Mouse (Mus musculus) kidney, postnatal 0 days (tissue): Measurements from ENCODE around the gene Hoxb9. TPM values are rescaled to one million over a fixed set of nuclear protein-coding genes. Genes with fewer than 3 reads are reported as not detected.

ENCODE experiments used
- ATAC-seq: fragments of 200-750 bp; cut with Nextera tagmentation; replicated peaks from 2 replicates; pipeline ENCODE4 v1.8.0; 2017; ENCODE audit warnings: low read depth, moderate number of reproducible peaks, moderate TSS enrichment, moderate library complexity; ENCODE audit not compliant: low FRiP score
- DNase-seq: peaks from one replicate; pipeline ENCODE4 v3.0.0-alpha.2; 2016; ENCODE audit warnings: low spot score
- H3K27ac ChIP-seq: fragments of 300-500 bp; sonication (generic); 2 replicates; pipeline ENCODE4 v1.5.1; 2014; ENCODE audit warnings: mild to moderate bottlenecking
- H3K27me3 ChIP-seq: fragments of 300-500 bp; sonication (generic); 2 replicates; pipeline ENCODE4 v1.6.1; 2014; ENCODE audit warnings: low read length, mixed read lengths; ENCODE audit not compliant: insufficient read depth
- H3K36me3 ChIP-seq: fragments of 300-500 bp; sonication (generic); 2 replicates; pipeline ENCODE4 v1.6.1; 2014; ENCODE audit warnings: low read length, mixed read lengths; ENCODE audit not compliant: insufficient read depth
- H3K4me1 ChIP-seq: fragments of 300-500 bp; sonication (generic); replicated peaks from 2 replicates; pipeline ENCODE4 v1.6.1; 2014; ENCODE audit warnings: antibody characterized with exemption, low read length, mixed read lengths; ENCODE audit not compliant: insufficient read depth
- H3K4me2 ChIP-seq: fragments of 300-500 bp; sonication (generic); 2 replicates; pipeline ENCODE4 v1.6.1; 2014; ENCODE audit warnings: mild to moderate bottlenecking, low read length, moderate library complexity, mixed read lengths
- H3K4me3 ChIP-seq: fragments of 300-500 bp; sonication (generic); replicated peaks from 2 replicates; pipeline ENCODE4 v1.5.1; 2014; ENCODE audit warnings: low read depth, low read length
- H3K9ac ChIP-seq: fragments of 300-500 bp; sonication (generic); 2 replicates; pipeline ENCODE4 v1.6.1; 2014; ENCODE audit warnings: low read depth, low read length
- H3K9me3 ChIP-seq: fragments of 300-500 bp; sonication (generic); replicated peaks from 2 replicates; pipeline ENCODE4 v1.6.1; 2016; ENCODE audit warnings: low read length, inconsistent platforms, mixed read lengths
- CTCF ChIP-seq: IDR thresholded peaks from 2 replicates; pipeline ENCODE4 v1.5.1; 2016; ENCODE audit warnings: antibody characterized with exemption, low read depth, mild to moderate bottlenecking, moderate library complexity
- WGBS: fragments of 180-500 bp; shearing (Covaris S2); extraction: QIAGEN DNeasy Blood & Tissue Kit; methylation state at CpG from one replicate; pipeline ENCODE4 v1.1.7; 2014; 5-methylcytosine and 5-hydroxymethylcytosine counted together
- polyA plus RNA-seq: library from polyadenylated mRNA; unstranded; fragments of >200 nt; fragmentation: Nextera tagmentation; extraction: Ambion mirVana; gene quantifications from 2 replicates; pipeline ENCODE4 v1.2.1, GENCODE M21; 2015

The Hoxb9 gene
- polyA plus RNA-seq, 1 experiment from 2014 or later: 23.1 TPM

DNA sequence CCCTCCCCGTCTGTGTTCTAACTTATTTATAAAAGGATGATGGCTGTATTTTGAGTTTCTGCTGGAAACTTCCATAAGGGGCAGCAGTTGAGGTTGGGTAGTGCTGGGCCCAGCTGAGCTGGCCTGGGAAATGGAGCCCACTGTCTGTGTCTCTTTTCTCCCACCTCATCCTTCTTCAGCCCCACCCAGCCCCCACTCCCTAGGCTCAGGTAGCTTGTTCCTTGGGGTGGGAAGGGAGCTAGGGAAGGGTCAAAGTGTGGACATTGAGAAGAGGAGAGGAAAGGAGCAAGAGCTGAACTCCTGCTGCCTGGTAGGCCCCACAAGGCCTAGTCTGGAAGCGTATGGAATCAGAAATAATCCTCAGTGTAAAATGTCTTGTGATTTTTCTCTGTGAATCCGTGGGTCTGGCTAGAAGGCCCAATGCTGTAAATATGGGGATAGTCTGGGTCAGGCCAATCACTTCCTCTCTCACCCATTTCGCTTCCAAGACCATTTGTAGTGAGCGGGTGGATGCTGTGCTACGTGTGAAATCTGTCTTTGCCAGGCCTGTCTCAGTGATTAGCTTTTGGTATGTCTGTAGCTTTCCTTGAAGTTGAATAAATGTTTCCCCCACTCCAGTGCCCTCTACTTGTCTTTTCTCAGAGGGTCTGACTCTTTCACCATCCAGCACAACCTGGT, 34.4 kb downstream of the Hoxb9 start:
- WGBS: 35% methylated on average over 6 of the region's 6 CpGs
- Histone ChIP-seq H3K4me3 (peak overlapping the region; percentile 83), H3K4me1 (peaks cover 39% of the 10 kb centered on the region), H3K36me3 (0 out of 2 replicates have a peak, but pooled peaks cover 5% of the 10 kb centered on the region), H3K27me3 (no peaks in the 10 kb centered on the region), H3K27ac (peak overlapping the region; percentile 99), H3K4me2 (peak overlapping the region; percentile 96), H3K9me3 (no peaks in the 10 kb centered on the region), H3K9ac (peak overlapping the region; percentile 98)
- ATAC-seq (no peak), DNase-seq (no peak)
- no peak for TF ChIP-seq CTCF

- ATAC-seq (peak; percentile 23; the same call in 1 of the 2 replicates), DNase-seq (no peak)
- TF ChIP-seq CTCF: no peak
These were observed 35.1 kb downstream of the Hoxb9 start for GRCm38 (mm10) chr11:96306183-96306907.

GRCm38 (mm10) chr11:96306908-96307269, 35.6 kb downstream of the Hoxb9 start:
- H3K4me2 ChIP-seq: peak overlapping the region; percentile 96
- H3K9me3 ChIP-seq: no peaks in the 10 kb centered on the region
- peaks cover 39% of the 10 kb centered on the region for H3K4me1 ChIP-seq
- 11% methylated on average over 13 of the region's 13 CpGs for WGBS
- peak overlapping the region; percentile 99 for H3K27ac ChIP-seq
- H3K36me3 ChIP-seq: no peaks in the 10 kb centered on the region
- H3K27me3 ChIP-seq: no peaks in the 10 kb centered on the region
- TF ChIP-seq CTCF: no peak
- ATAC-seq: peak; percentile 62
- DNase-seq: peak; percentile 97
- H3K9ac ChIP-seq: peak overlapping the region; percentile 98
- peak overlapping the region; percentile 83 for H3K4me3 ChIP-seq

More at GRCm38 (mm10) chr11:96306183-96306907, 35.1 kb downstream of the Hoxb9 start:
- H3K4me2 ChIP-seq: peak overlapping the region; percentile 96
- 17% methylated on average over 7 of the region's 7 CpGs for WGBS
- H3K36me3 ChIP-seq: 0 out of 2 replicates have a peak, but pooled peaks cover 5% of the 10 kb centered on the region
- peaks cover 44% of the 10 kb centered on the region for H3K4me1 ChIP-seq
- H3K9ac ChIP-seq: peak overlapping the region; percentile 98
- H3K9me3 ChIP-seq: no peaks in the 10 kb centered on the region
- H3K27me3 ChIP-seq: no peaks in the 10 kb centered on the region
- peak overlapping the region; percentile 83 for H3K4me3 ChIP-seq
- H3K27ac ChIP-seq: peak overlapping the region; percentile 99

- no peak for TF ChIP-seq CTCF
- Histone ChIP-seq H3K36me3 (no peaks in the 10 kb centered on the region), H3K4me2 (peak overlapping the region; percentile 96), H3K27ac (peak overlapping the region; percentile 99), H3K27me3 (no peaks in the 10 kb centered on the region), H3K4me1 (peaks cover 33% of the 10 kb centered on the region), H3K9ac (peak overlapping the region; percentile 98), H3K4me3 (peak overlapping the region; percentile 83), H3K9me3 (no peaks in the 10 kb centered on the region)
- DNase-seq: no peak
- no peak for ATAC-seq
- WGBS: 12% methylated on average over 4 of the region's 4 CpGs
These were observed 37.5 kb downstream of the Hoxb9 start for GRCm38 (mm10) chr11:96308763-96309162.

DNA sequence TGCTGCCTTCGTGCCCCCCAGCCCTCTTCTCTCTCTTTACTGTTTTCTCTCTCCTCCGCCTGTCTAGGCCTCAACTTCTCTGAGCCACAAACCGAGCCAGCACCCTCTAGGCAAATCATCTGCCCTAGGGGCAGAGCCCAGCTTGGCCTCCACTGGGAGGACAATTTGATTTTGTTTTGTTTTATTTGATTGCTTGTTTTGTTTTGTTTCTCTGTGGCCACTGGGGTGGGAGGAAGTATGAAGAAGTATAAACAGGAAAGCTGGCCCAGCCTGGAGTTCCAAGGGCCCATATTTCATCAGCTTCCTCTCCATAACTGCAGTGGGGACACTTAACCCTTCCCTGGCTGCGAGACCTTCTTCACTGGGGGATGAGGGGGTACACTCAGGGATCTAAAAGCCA, 38.0 kb downstream of the Hoxb9 start:
- ATAC-seq (no peak), DNase-seq (peak; percentile 95)
- WGBS: 6% methylated on average over 4 of the region's 4 CpGs
- Histone ChIP-seq H3K27me3 (no peaks in the 10 kb centered on the region), H3K4me3 (peak overlapping the region; percentile 83), H3K9ac (peak overlapping the region; percentile 98), H3K4me2 (peak overlapping the region; percentile 96), H3K27ac (peak overlapping the region; percentile 99), H3K36me3 (no peaks in the 10 kb centered on the region), H3K4me1 (peaks cover 33% of the 10 kb centered on the region), H3K9me3 (no peaks in the 10 kb centered on the region)
- TF ChIP-seq CTCF: peak; percentile 24; the same call in 1 of the 2 replicates

DNA sequence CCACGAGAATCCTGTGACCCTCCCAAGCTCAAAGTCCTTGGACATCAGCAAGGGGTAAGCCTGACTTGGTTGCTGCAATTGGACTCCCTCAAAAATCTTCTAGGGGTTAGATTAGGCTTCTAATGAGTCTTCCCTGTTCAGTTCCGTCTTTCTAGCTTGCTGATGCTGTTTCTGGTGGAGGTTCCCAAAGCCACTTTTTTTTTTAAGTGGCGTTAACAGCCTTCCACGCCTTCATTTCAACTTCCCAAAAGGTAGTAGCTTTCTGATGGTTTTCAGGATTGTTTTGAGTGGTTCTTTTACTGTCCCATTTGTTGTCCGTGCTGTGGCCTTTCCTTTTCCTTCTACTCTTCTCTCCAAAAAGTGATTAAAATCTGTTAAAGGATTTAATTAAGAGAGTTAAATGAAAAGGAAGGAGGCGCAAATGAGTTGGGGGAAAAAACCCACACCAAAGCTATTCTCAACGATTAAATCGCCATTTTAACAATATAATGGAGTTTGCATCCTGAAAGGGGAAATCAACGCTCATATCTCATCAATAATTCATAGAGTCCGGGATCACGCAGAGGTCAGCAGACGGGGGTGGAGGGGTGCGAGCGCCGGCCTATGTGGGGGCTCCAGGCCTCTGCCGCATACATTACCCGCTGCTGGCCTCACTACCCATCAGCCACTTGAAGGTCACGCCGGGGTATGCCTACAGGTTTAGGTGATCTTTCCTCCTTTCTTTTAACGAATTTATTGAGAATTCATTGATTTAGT, 39.1 kb downstream of the Hoxb9 start:
- DNase-seq (no peak), ATAC-seq (no peak)
- no peaks in the 10 kb centered on the region for H3K9me3 ChIP-seq
- peak overlapping the region; percentile 83 for H3K4me3 ChIP-seq
- peak overlapping the region; percentile 99 for H3K27ac ChIP-seq
- 13% methylated on average over 20 of the region's 20 CpGs for WGBS
- peaks cover 33% of the 10 kb centered on the region for H3K4me1 ChIP-seq
- no peak for TF ChIP-seq CTCF
- H3K4me2 ChIP-seq: peak overlapping the region; percentile 96
- no peaks in the 10 kb centered on the region for H3K36me3 ChIP-seq
- peak overlapping the region; percentile 98 for H3K9ac ChIP-seq
- no peaks in the 10 kb centered on the region for H3K27me3 ChIP-seq
